Mouse (Mus musculus) erythroblast, embryonic 14.5 days (primary cell): ENCODE results near the gene Cct4. TPM values are rescaled to one million over a fixed set of nuclear protein-coding genes. Genes with fewer than 3 reads are reported as not detected.

Source experiments
- H3K27me3 ChIP-seq: 2 replicates; pipeline ENCODE4 v1.6.1; 2012; ENCODE audit warnings: inconsistent platforms; ENCODE audit not compliant: control insufficient read depth
- H3K36me3 ChIP-seq: 2 replicates; pipeline ENCODE4 v1.6.1; 2012; ENCODE audit warnings: mild to moderate bottlenecking, inconsistent platforms; ENCODE audit not compliant: control insufficient read depth
- H3K4me1 ChIP-seq: 2 replicates; pipeline ENCODE4 v1.6.1; 2012; ENCODE audit warnings: inconsistent platforms; ENCODE audit not compliant: control insufficient read depth
- H3K4me3 ChIP-seq: replicated peaks from 2 replicates; pipeline ENCODE3; 2012; ENCODE audit warnings: moderate library complexity, mild to moderate bottlenecking, inconsistent platforms
- H3K9me3 ChIP-seq: 2 replicates; pipeline ENCODE4 v1.6.1; 2012; ENCODE audit warnings: low read length, inconsistent platforms, mixed read lengths; ENCODE audit not compliant: control insufficient read depth
- GATA1 ChIP-seq: IDR thresholded peaks from 2 replicates; pipeline ENCODE4 v1.6.1; 2012; ENCODE audit warnings: low read length, inconsistent platforms, mixed read lengths
- TAL1 ChIP-seq: IDR thresholded peaks from 3 replicates; pipeline ENCODE4 v1.6.1; 2012; ENCODE audit warnings: low read length, inconsistent platforms, mixed read lengths
- polyA plus RNA-seq: library from polyadenylated mRNA; stranded (reverse); fragments of >175 nt; gene quantifications from 2 replicates; pipeline ENCODE4 v1.2.3, GENCODE M21; 2012

The Cct4 gene
- polyA plus RNA-seq, 1 experiment = 22.5 TPM

- H3K4me1 ChIP-seq = peaks cover 53% of the 10 kb centered on the region
Measured at GRCm38 (mm10) chr11:22995461-22995860, 5.1 kb downstream of the Cct4 start.

GRCm38 (mm10) chr11:22998308-22998707, 8.0 kb downstream of the Cct4 start:
- no peaks in the 10 kb centered on the region for H3K27me3 ChIP-seq
- peaks cover 38% of the 10 kb centered on the region for H3K4me1 ChIP-seq
- H3K9me3 ChIP-seq = no peaks in the 10 kb centered on the region
- peak overlapping the region; percentile 5 for H3K4me3 ChIP-seq
- peak; percentile 69 for TF ChIP-seq GATA1
- peak; percentile 43; the same call in 2 of the 3 replicates for TF ChIP-seq TAL1
- peaks cover 99% of the 10 kb centered on the region for H3K36me3 ChIP-seq

More at GRCm38 (mm10) chr11:22995461-22995860, 5.1 kb downstream of the Cct4 start:
- no peaks in the 10 kb centered on the region for H3K27me3 ChIP-seq
- no peaks in the 10 kb centered on the region for H3K9me3 ChIP-seq
- H3K4me3 ChIP-seq = no peak overlapping the region
- TF ChIP-seq TAL1 (no peak), GATA1 (no peak)
- peaks cover 84% of the 10 kb centered on the region for H3K36me3 ChIP-seq

GRCm38 (mm10) chr11:23005276-23005675, 15.0 kb downstream of the Cct4 start:
- Histone ChIP-seq H3K27me3 (no peaks in the 10 kb centered on the region), H3K9me3 (no peaks in the 10 kb centered on the region), H3K36me3 (peaks cover 63% of the 10 kb centered on the region), H3K4me3 (no peak overlapping the region), H3K4me1 (peaks cover 25% of the 10 kb centered on the region)
- no peak for TF ChIP-seq GATA1
- no peak for TF ChIP-seq TAL1

GRCm38 (mm10) chr11:23007166-23007480, 16.8 kb downstream of the Cct4 start:
- H3K4me1 ChIP-seq = peaks cover 23% of the 10 kb centered on the region
- H3K9me3 ChIP-seq = no peaks in the 10 kb centered on the region
- H3K27me3 ChIP-seq = no peaks in the 10 kb centered on the region
- peaks cover 45% of the 10 kb centered on the region for H3K36me3 ChIP-seq
- no peak for TF ChIP-seq GATA1
- H3K4me3 ChIP-seq = peak overlapping the region; percentile 81

GRCm38 (mm10) chr11:23007481-23008180, 17.3 kb downstream of the Cct4 start, which contains the start of gene Fam161a:
TSS of gene Fam161a (plus strand) at chr11:23007531.
- Histone ChIP-seq H3K9me3 (no peaks in the 10 kb centered on the region), H3K4me1 (peaks cover 23% of the 10 kb centered on the region), H3K36me3 (peaks cover 39% of the 10 kb centered on the region), H3K27me3 (no peaks in the 10 kb centered on the region), H3K4me3 (peak within 1 kb of the TSS; percentile 81)
- no peak for TF ChIP-seq TAL1
- TF ChIP-seq GATA1 = no peak

- TF ChIP-seq GATA1 = no peak
- no peak for TF ChIP-seq TAL1
- H3K4me3 ChIP-seq = peak overlapping the region; percentile 81
Measured at GRCm38 (mm10) chr11:23008181-23008823, 18.0 kb downstream of the Cct4 start.

GRCm38 (mm10) chr11:23008824-23009200, 18.5 kb downstream of the Cct4 start:
- Histone ChIP-seq H3K27me3 (no peaks in the 10 kb centered on the region), H3K9me3 (no peaks in the 10 kb centered on the region), H3K4me3 (peak overlapping the region; percentile 81), H3K4me1 (peaks cover 23% of the 10 kb centered on the region), H3K36me3 (peaks cover 28% of the 10 kb centered on the region)
- no peak for TF ChIP-seq GATA1
- no peak for TF ChIP-seq TAL1

More at GRCm38 (mm10) chr11:23008181-23008823, 18.0 kb downstream of the Cct4 start:
- H3K27me3 ChIP-seq = no peaks in the 10 kb centered on the region
- peaks cover 23% of the 10 kb centered on the region for H3K4me1 ChIP-seq
- no peaks in the 10 kb centered on the region for H3K9me3 ChIP-seq
- H3K36me3 ChIP-seq = peaks cover 33% of the 10 kb centered on the region

GRCm38 (mm10) chr11:23013096-23013495, 22.8 kb downstream of the Cct4 start:
- H3K27me3 ChIP-seq = no peaks in the 10 kb centered on the region
- no peaks in the 10 kb centered on the region for H3K9me3 ChIP-seq
- H3K36me3 ChIP-seq = no peaks in the 10 kb centered on the region
- peaks cover 8% of the 10 kb centered on the region for H3K4me1 ChIP-seq
- H3K4me3 ChIP-seq = no peak overlapping the region
- no peak for TF ChIP-seq TAL1
- TF ChIP-seq GATA1 = no peak

- TF ChIP-seq GATA1 = no peak
- TF ChIP-seq TAL1 = no peak
- Histone ChIP-seq H3K36me3 (no peaks in the 10 kb centered on the region), H3K4me3 (no peak overlapping the region), H3K9me3 (peaks cover 3% of the 10 kb centered on the region; the same call in 1 of the 2 replicates), H3K4me1 (peaks cover 5% of the 10 kb centered on the region), H3K27me3 (no peaks in the 10 kb centered on the region)
Measured at GRCm38 (mm10) chr11:23013580-23014294, 23.4 kb downstream of the Cct4 start.
